Mouse (Mus musculus) heart, adult 2 months (tissue): ENCODE measurements at regions not wholly inside any gene's neighbourhood (a gene's known extent, or its start where the extent isn't known, plus 50 kb on each side); places are given as distances from the start of the nearest gene placed in this dataset.
"Not testable (repeated sequence)": the region's sequence is repeated elsewhere in the genome, so short reads cannot be mapped to it uniquely, and the experiment has no call there.

Experiments
- DNase-seq, 2 experiments: peaks; one replicate each; pipeline ENCODE4 v3.0.0; 2021
- H3K27ac ChIP-seq: fragments of 200-600 bp; 2 replicates; pipeline ENCODE4 v1.8.1; 2022
- H3K27me3 ChIP-seq: fragments of 200-500 bp; 2 replicates; pipeline ENCODE4 v1.6.1; 2012; ENCODE audit warnings: mild to moderate bottlenecking, low read length, inconsistent platforms, mixed read lengths; ENCODE audit not compliant: control insufficient read depth, insufficient read depth
- H3K36me3 ChIP-seq: fragments of 200-500 bp; 2 replicates; pipeline ENCODE4 v1.6.1; 2012; ENCODE audit warnings: low read length, inconsistent platforms; ENCODE audit not compliant: control insufficient read depth, insufficient read depth
- H3K4me1 ChIP-seq: fragments of 200-500 bp; 2 replicates; pipeline ENCODE4 v1.6.1; 2011; ENCODE audit warnings: low read length; ENCODE audit not compliant: control insufficient read depth, insufficient read depth
- H3K4me3 ChIP-seq: fragments of 200-600 bp; 2 replicates; pipeline ENCODE4 v1.8.1; 2022
- H3K79me2 ChIP-seq: fragments of 200-500 bp; replicated peaks from 2 replicates; pipeline ENCODE4 v1.6.1; 2012; ENCODE audit warnings: mild to moderate bottlenecking, inconsistent platforms, low read length, moderate library complexity, mixed read lengths; ENCODE audit not compliant: control insufficient read depth, insufficient read depth
- H3K9ac ChIP-seq: fragments of 200-500 bp; 2 replicates; pipeline ENCODE4 v1.6.1; 2012; ENCODE audit warnings: low read depth, mild to moderate bottlenecking, control low read depth, inconsistent platforms, low read length, mixed read lengths
- CTCF ChIP-seq: fragments of 200-600 bp; IDR thresholded peaks from 2 replicates; pipeline ENCODE4 v1.8.1; 2022; ENCODE audit warnings: antibody characterized with exemption, mild to moderate bottlenecking, moderate library complexity
- EP300 ChIP-seq: fragments of 200-500 bp; IDR thresholded peaks from 2 replicates; pipeline ENCODE4 v1.6.1; 2011; ENCODE audit warnings: low read depth, low read length, control low read depth; ENCODE audit not compliant: insufficient read depth
- POLR2A ChIP-seq: fragments of 200-500 bp; IDR thresholded peaks from 2 replicates; pipeline ENCODE4 v1.6.1; 2011; ENCODE audit warnings: mild to moderate bottlenecking, low read depth, low read length, control low read depth; ENCODE audit not compliant: insufficient read depth
- WGBS: fragments of 180-500 bp; shearing (Covaris S2); methylation state at CpG from one replicate; pipeline ENCODE4 v1.1.7; 2018; 5-methylcytosine and 5-hydroxymethylcytosine counted together
- intact Hi-C: fragments of 180-260 bp; cut with DNase I; formaldehyde crosslinking; loops from one replicate; pipeline ENCODE4 v1.15.1; 2025

- intact Hi-C loops, DNase-seq, H3K27me3 ChIP-seq, H3K36me3 ChIP-seq, H3K79me2 ChIP-seq, H3K27ac ChIP-seq, H3K4me3 ChIP-seq, H3K4me1 ChIP-seq, H3K9ac ChIP-seq: not testable (repeated sequence)
- WGBS, result 61% methylated on average over 6 of the region's 6 CpGs
Measured at GRCm38 (mm10) chr6:133724627-133725026, 128.9 kb downstream of the Kap start.

GRCm38 (mm10) chr6:133706712-133707111 lies 146.8 kb downstream of the Kap start:
- peak in 1 of 2 experiments; percentile 34 for DNase-seq
- H3K4me1 ChIP-seq, intact Hi-C loops, H3K36me3 ChIP-seq, H3K79me2 ChIP-seq, H3K27me3 ChIP-seq, H3K27ac ChIP-seq, H3K9ac ChIP-seq, H3K4me3 ChIP-seq: not testable (repeated sequence)
- TF ChIP-seq CTCF, result peak; percentile 80
- WGBS, result 3% methylated on average over 8 of the region's 8 CpGs

- Histone ChIP-seq H3K4me3 (no peak overlapping the region), H3K4me1 (peaks cover 1% of the 10 kb centered on the region; the same call in 1 of the 2 replicates), H3K9ac (no peak overlapping the region), H3K36me3 (no peaks in the 10 kb centered on the region), H3K79me2 (no peaks in the 10 kb centered on the region), H3K27me3 (no peaks in the 10 kb centered on the region), H3K27ac (no peak overlapping the region)
- intact Hi-C loops, result loop anchor here (5.0 kb wide), 1 partner anchor 89 kb away; no protein-coding TSS in a partner anchor
- WGBS, result 20% methylated on average over 2 of the region's 2 CpGs
- TF ChIP-seq CTCF, result no peak
- TF ChIP-seq POLR2A, result no peak
- no peak for TF ChIP-seq EP300
- DNase-seq, result peak in 1 of 2 experiments; percentile 17
Measured at GRCm38 (mm10) chr6:133701625-133702024, 151.9 kb downstream of the Kap start.
